Mouse (Mus musculus) CH12F3 (cell line): Measurements from ENCODE around the gene Cyp39a1.

Source experiments
- in situ Hi-C: fragments of 300-500 bp; cut with MboI; formaldehyde crosslinking; loops from 2 replicates; pipeline ENCODE4 v1.14.3; 2020; ENCODE audit warnings: low sequenced_read_pairs

The Cyp39a1 gene

GRCm38 (mm10) chr17:43758607-43759259 is 91.5 kb downstream of the Cyp39a1 start:
- in situ Hi-C loops, result no loop called here

GRCm38 (mm10) chr17:43784531-43784930 is 117.3 kb downstream of the Cyp39a1 start:
- in situ Hi-C loops, result no loop called here

- in situ Hi-C loops, result no loop called here
Observed at GRCm38 (mm10) chr17:43788222-43788621, 121.0 kb downstream of the Cyp39a1 start.

GRCm38 (mm10) chr17:43789376-43789775 is 122.2 kb downstream of the Cyp39a1 start:
- in situ Hi-C loops, result no loop called here

- in situ Hi-C loops, result no loop called here
Observed at GRCm38 (mm10) chr17:43791751-43792150, 124.5 kb downstream of the Cyp39a1 start.

- in situ Hi-C loops, result no loop called here
Observed at GRCm38 (mm10) chr17:43794731-43795280, 127.6 kb downstream of the Cyp39a1 start.
